Mouse (Mus musculus) lung, postnatal 0 days (tissue): Measurements from ENCODE around the gene Hk1.

Source experiments
- CTCF ChIP-seq: IDR thresholded peaks from 2 replicates; pipeline ENCODE4 v1.5.1; 2016; ENCODE audit warnings: antibody characterized with exemption, mild to moderate bottlenecking
- EP300 ChIP-seq: IDR thresholded peaks from 2 replicates; pipeline ENCODE4 v1.6.1; 2016; ENCODE audit warnings: antibody characterized with exemption, mild to moderate bottlenecking, control low read depth

- TF ChIP-seq CTCF (no peak), EP300 (no peak)
Observed at GRCm38 (mm10) chr10:62305090-62305489, 74.6 kb downstream of the Hk1 start.
